Mouse (Mus musculus): ENCODE data around the gene Hoxd8.

- no peak for TF ChIP-seq CTCF (IDR thresholded peaks at IDR 0.05; ENCODE audit: low read depth)
- TF ChIP-seq EP300 (IDR thresholded peaks at IDR 0.05; ENCODE audit: low read depth): no peak
Observed at GRCm38 (mm10) chr2:74689574-74690337, 14.7 kb upstream of the Hoxd8 start.

All from liver, embryonic 14.5 days (tissue).